Mouse (Mus musculus) MEL (cell line): ENCODE data around the gene Hp. TPM values are rescaled to one million over a fixed set of nuclear protein-coding genes. Genes with fewer than 3 reads are reported as not detected.

ENCODE experiments used
- DNase-seq: peaks from one replicate; pipeline ENCODE4 v3.0.0; 2011; ENCODE audit warnings: low read depth, low spot score
- H3K27ac ChIP-seq: 2 replicates; pipeline ENCODE4 v1.5.1; 2012; ENCODE audit warnings: low read depth, mild to moderate bottlenecking, control low read depth, low read length, moderate library complexity; ENCODE audit not compliant: control insufficient read depth
- H3K27me3 ChIP-seq, 2 experiments: fragments of 150-350 bp in 1 of 2; sonication (generic) in 1 of 2; 2 replicates each; pipeline ENCODE4 v1.6.1; 2012; ENCODE audit warnings: low read length in 2 of 2, mild to moderate bottlenecking in 2 of 2, improper control_type of control experiment in 1 of 2, moderate library complexity in 1 of 2; ENCODE audit not compliant: insufficient read depth in 2 of 2, control insufficient read depth in 1 of 2
- H3K36me3 ChIP-seq, 2 experiments: 2 replicates each; pipeline ENCODE4 v1.6.1; 2012 to 2014; ENCODE audit warnings: low read length in 2 of 2, improper control_type of control experiment in 1 of 2, inconsistent platforms in 1 of 2, mild to moderate bottlenecking in 1 of 2; ENCODE audit not compliant: insufficient read depth in 2 of 2, control insufficient read depth in 1 of 2
- H3K4me1 ChIP-seq, 2 experiments: fragments of 150-350 bp in 1 of 2; sonication (generic) in 1 of 2; 2 replicates each; pipeline ENCODE4 v1.6.1; 2012; ENCODE audit warnings: low read length in 2 of 2, improper control_type of control experiment in 1 of 2, mild to moderate bottlenecking in 1 of 2; ENCODE audit not compliant: insufficient read depth in 2 of 2, control insufficient read depth in 1 of 2
- H3K4me3 ChIP-seq, 2 experiments: fragments of 150-350 bp in 1 of 2; sonication (generic) in 1 of 2; 2 replicates each; pipeline ENCODE4 v1.5.1; 2012; ENCODE audit warnings: low read depth in 2 of 2, low read length in 2 of 2, mild to moderate bottlenecking in 2 of 2, moderate library complexity in 2 of 2, control low read depth in 1 of 2, improper control_type of control experiment in 1 of 2; ENCODE audit not compliant: control insufficient read depth in 1 of 2, insufficient read depth in 1 of 2
- H3K79me2 ChIP-seq: 2 replicates; pipeline ENCODE4 v1.6.1; 2012; ENCODE audit warnings: mild to moderate bottlenecking, low read length, moderate library complexity; ENCODE audit not compliant: control insufficient read depth, poor library complexity, insufficient read depth
- H3K9ac ChIP-seq: 2 replicates; pipeline ENCODE4 v1.6.1; 2012; ENCODE audit warnings: low read depth, mild to moderate bottlenecking, control low read depth, low read length, moderate library complexity; ENCODE audit not compliant: control insufficient read depth, poor library complexity, severe bottlenecking
- H3K9me3 ChIP-seq: fragments of 150-350 bp; sonication (generic); replicated peaks from 2 replicates; pipeline ENCODE4 v1.6.1; 2012; ENCODE audit warnings: mild to moderate bottlenecking, low read length, improper control_type of control experiment, moderate library complexity; ENCODE audit not compliant: insufficient read depth
- BHLHE40 ChIP-seq: IDR thresholded peaks from 2 replicates; pipeline ENCODE4 v1.6.1; 2012; ENCODE audit warnings: low read depth, mild to moderate bottlenecking, inconsistent platforms, low read length, improper control_type of control experiment, borderline replicate concordance
- CHD1 ChIP-seq: IDR thresholded peaks from 2 replicates; pipeline ENCODE4 v1.6.1; 2012; ENCODE audit warnings: low read depth, mild to moderate bottlenecking, inconsistent platforms, low read length, improper control_type of control experiment
- CTCF ChIP-seq, 3 experiments: IDR thresholded peaks in 2 of 3; conservative IDR thresholded peaks in 1 of 3; 2 replicates each; pipeline ENCODE4 v1.5.1; 2011 to 2012; ENCODE audit warnings: low read length in 3 of 3, low read depth in 2 of 3, mild to moderate bottlenecking in 2 of 3, improper control_type of control experiment in 1 of 3, inconsistent platforms in 1 of 3, mixed read lengths in 1 of 3, moderate library complexity in 1 of 3; ENCODE audit not compliant: control insufficient read depth in 1 of 3, insufficient read depth in 1 of 3, poor library complexity in 1 of 3, severe bottlenecking in 1 of 3
- E2F4 ChIP-seq: IDR thresholded peaks from 2 replicates; pipeline ENCODE4 v1.6.1; 2011; ENCODE audit warnings: low read depth, low read length, improper control_type of control experiment, borderline replicate concordance
- ELF1 ChIP-seq: IDR thresholded peaks from 2 replicates; pipeline ENCODE4 v1.6.1; 2014; ENCODE audit warnings: low read depth, mild to moderate bottlenecking, inconsistent platforms, low read length, improper control_type of control experiment, moderate library complexity
- EP300 ChIP-seq, 2 experiments: IDR thresholded peaks; 2 replicates each; pipeline ENCODE4 v1.6.1; 2011; ENCODE audit warnings: improper control_type of control experiment in 2 of 2, low read length in 2 of 2, low read depth in 1 of 2, mild to moderate bottlenecking in 1 of 2
- GABPA ChIP-seq: IDR thresholded peaks from 2 replicates; pipeline ENCODE4 v1.6.1; 2012; ENCODE audit warnings: low read depth, mild to moderate bottlenecking, inconsistent platforms, low read length, improper control_type of control experiment, moderate library complexity
- GATA1 ChIP-seq: IDR thresholded peaks from 2 replicates; pipeline ENCODE4 v1.6.1; 2011; ENCODE audit warnings: low read depth, low read length, improper control_type of control experiment
- HCFC1 ChIP-seq: IDR thresholded peaks from 2 replicates; pipeline ENCODE4 v1.6.1; 2012; ENCODE audit warnings: low read depth, mild to moderate bottlenecking, inconsistent platforms, low read length, improper control_type of control experiment, moderate library complexity
- JUND ChIP-seq: IDR thresholded peaks from 2 replicates; pipeline ENCODE4 v1.6.1; 2011; ENCODE audit warnings: low read depth, mild to moderate bottlenecking, improper control_type of control experiment, low read length
- KAT2A ChIP-seq: conservative IDR thresholded peaks from 2 replicates; pipeline ENCODE4 v1.6.1; 2012; ENCODE audit warnings: low read depth, low read length, improper control_type of control experiment, inconsistent platforms
- MAFK ChIP-seq: IDR thresholded peaks from 2 replicates; pipeline ENCODE4 v1.6.1; 2011; ENCODE audit warnings: low read depth, mild to moderate bottlenecking, low read length, improper control_type of control experiment, borderline replicate concordance
- MAX ChIP-seq: IDR thresholded peaks from 2 replicates; pipeline ENCODE4 v1.6.1; 2011; ENCODE audit warnings: low read length, improper control_type of control experiment
- MAZ ChIP-seq: IDR thresholded peaks from 2 replicates; pipeline ENCODE4 v1.6.1; 2012; ENCODE audit warnings: low read depth, mild to moderate bottlenecking, inconsistent platforms, low read length, improper control_type of control experiment
- MEF2A ChIP-seq: IDR thresholded peaks from 2 replicates; pipeline ENCODE4 v1.6.1; 2014; ENCODE audit warnings: low read depth, mild to moderate bottlenecking, inconsistent platforms, low read length, improper control_type of control experiment; ENCODE audit not compliant: poor library complexity, insufficient replicate concordance, severe bottlenecking; ENCODE audit errors: extremely low read depth
- MXI1 ChIP-seq: IDR thresholded peaks from 2 replicates; pipeline ENCODE4 v1.6.1; 2011; ENCODE audit warnings: mild to moderate bottlenecking, low read depth, low read length, improper control_type of control experiment
- MYB ChIP-seq: IDR thresholded peaks from 2 replicates; pipeline ENCODE4 v1.6.1; 2011; ENCODE audit warnings: mild to moderate bottlenecking, low read depth, low read length, improper control_type of control experiment
- MYC ChIP-seq: IDR thresholded peaks from 2 replicates; pipeline ENCODE4 v1.6.1; 2011; ENCODE audit warnings: low read depth, mild to moderate bottlenecking, low read length, improper control_type of control experiment, moderate library complexity
- NELFE ChIP-seq: IDR thresholded peaks from 2 replicates; pipeline ENCODE4 v1.6.1; 2011; ENCODE audit warnings: low read depth, low read length, improper control_type of control experiment
- NRF1 ChIP-seq: IDR thresholded peaks from 2 replicates; pipeline ENCODE4 v1.6.1; 2014; ENCODE audit warnings: low read depth, mild to moderate bottlenecking, inconsistent platforms, low read length, improper control_type of control experiment, moderate library complexity; ENCODE audit not compliant: poor library complexity, insufficient read depth, severe bottlenecking
- POLR2A ChIP-seq, 2 experiments: IDR thresholded peaks; 2 replicates each; pipeline ENCODE4 v1.6.1; 2011 to 2012; ENCODE audit warnings: low read length in 2 of 2, mild to moderate bottlenecking in 2 of 2, control low read depth in 1 of 2, improper control_type of control experiment in 1 of 2, low read depth in 1 of 2, moderate library complexity in 1 of 2; ENCODE audit not compliant: control insufficient read depth in 1 of 2, insufficient read depth in 1 of 2, poor library complexity in 1 of 2
- POLR2AphosphoS2 ChIP-seq: IDR thresholded peaks from 2 replicates; pipeline ENCODE4 v1.6.1; 2011; ENCODE audit warnings: low read length, improper control_type of control experiment
- POLR2AphosphoS5 ChIP-seq: IDR thresholded peaks from 2 replicates; pipeline ENCODE4 v1.6.1; 2012; ENCODE audit warnings: low read depth, borderline replicate concordance, mild to moderate bottlenecking, inconsistent platforms, low read length, moderate library complexity, mixed read lengths
- RAD21 ChIP-seq: IDR thresholded peaks from 2 replicates; pipeline ENCODE4 v1.6.1; 2011; ENCODE audit warnings: mild to moderate bottlenecking, low read depth, low read length, improper control_type of control experiment
- RCOR1 ChIP-seq: IDR thresholded peaks from 2 replicates; pipeline ENCODE4 v1.6.1; 2012; ENCODE audit warnings: low read depth, mild to moderate bottlenecking, inconsistent platforms, low read length, improper control_type of control experiment
- SIN3A ChIP-seq: IDR thresholded peaks from 2 replicates; pipeline ENCODE4 v1.6.1; 2012; ENCODE audit warnings: low read length, improper control_type of control experiment, inconsistent platforms
- TAL1 ChIP-seq: IDR thresholded peaks from 2 replicates; pipeline ENCODE4 v1.6.1; 2012; ENCODE audit warnings: mild to moderate bottlenecking, inconsistent platforms, low read length, moderate library complexity, mixed read lengths
- TBP ChIP-seq: IDR thresholded peaks from 2 replicates; pipeline ENCODE4 v1.8.0; 2011; ENCODE audit warnings: low read depth, low read length, improper control_type of control experiment
- TCF12 ChIP-seq: IDR thresholded peaks from 2 replicates; pipeline ENCODE4 v1.6.1; 2014; ENCODE audit warnings: low read depth, mild to moderate bottlenecking, inconsistent platforms, low read length, improper control_type of control experiment, moderate library complexity
- UBTF ChIP-seq: IDR thresholded peaks from 2 replicates; pipeline ENCODE4 v1.6.1; 2012; ENCODE audit warnings: low read depth, mild to moderate bottlenecking, inconsistent platforms, low read length, improper control_type of control experiment, moderate library complexity, borderline replicate concordance; ENCODE audit not compliant: insufficient read depth
- ZC3H11A ChIP-seq: IDR thresholded peaks from 2 replicates; pipeline ENCODE4 v1.6.1; 2012; ENCODE audit warnings: low read depth, mild to moderate bottlenecking, inconsistent platforms, low read length, improper control_type of control experiment
- ZKSCAN1 ChIP-seq: IDR thresholded peaks from 2 replicates; pipeline ENCODE4 v1.6.1; 2012; ENCODE audit warnings: low read depth, mild to moderate bottlenecking, inconsistent platforms, low read length, improper control_type of control experiment, moderate library complexity
- ZMIZ1 ChIP-seq: IDR thresholded peaks from 2 replicates; pipeline ENCODE4 v1.6.1; 2012; ENCODE audit warnings: low read depth, mild to moderate bottlenecking, inconsistent platforms, low read length, improper control_type of control experiment, moderate library complexity
- ZNF384 ChIP-seq: IDR thresholded peaks from 2 replicates; pipeline ENCODE4 v1.6.1; 2012; ENCODE audit warnings: low read depth, mild to moderate bottlenecking, inconsistent platforms, low read length, improper control_type of control experiment
- polyA plus RNA-seq, 2 experiments: library from polyadenylated mRNA; stranded (reverse) in 1 of 2; unstranded in 1 of 2; fragments of >175 nt in 1 of 2; fragments of >200 nt in 1 of 2; gene quantifications; 2 replicates each; pipeline versions ENCODE4 v1.2.1 to v1.2.4; 2012; ENCODE audit warnings: low replicate concordance in 2 of 2, low read depth in 1 of 2; ENCODE audit not compliant: insufficient read length in 2 of 2, insufficient read depth in 1 of 2, missing spikeins in 1 of 2
- total RNA-seq: library from RNA; depleted of rRNA; stranded (reverse); fragments of 300-350 nt; gene quantifications from 2 replicates; pipeline ENCODE4 v1.2.3, GENCODE M21; 2012

Gene Hp
- total and polyA plus RNA-seq, 3 experiments: 0.08 to 0.19 TPM; not detected in 1

DNA sequence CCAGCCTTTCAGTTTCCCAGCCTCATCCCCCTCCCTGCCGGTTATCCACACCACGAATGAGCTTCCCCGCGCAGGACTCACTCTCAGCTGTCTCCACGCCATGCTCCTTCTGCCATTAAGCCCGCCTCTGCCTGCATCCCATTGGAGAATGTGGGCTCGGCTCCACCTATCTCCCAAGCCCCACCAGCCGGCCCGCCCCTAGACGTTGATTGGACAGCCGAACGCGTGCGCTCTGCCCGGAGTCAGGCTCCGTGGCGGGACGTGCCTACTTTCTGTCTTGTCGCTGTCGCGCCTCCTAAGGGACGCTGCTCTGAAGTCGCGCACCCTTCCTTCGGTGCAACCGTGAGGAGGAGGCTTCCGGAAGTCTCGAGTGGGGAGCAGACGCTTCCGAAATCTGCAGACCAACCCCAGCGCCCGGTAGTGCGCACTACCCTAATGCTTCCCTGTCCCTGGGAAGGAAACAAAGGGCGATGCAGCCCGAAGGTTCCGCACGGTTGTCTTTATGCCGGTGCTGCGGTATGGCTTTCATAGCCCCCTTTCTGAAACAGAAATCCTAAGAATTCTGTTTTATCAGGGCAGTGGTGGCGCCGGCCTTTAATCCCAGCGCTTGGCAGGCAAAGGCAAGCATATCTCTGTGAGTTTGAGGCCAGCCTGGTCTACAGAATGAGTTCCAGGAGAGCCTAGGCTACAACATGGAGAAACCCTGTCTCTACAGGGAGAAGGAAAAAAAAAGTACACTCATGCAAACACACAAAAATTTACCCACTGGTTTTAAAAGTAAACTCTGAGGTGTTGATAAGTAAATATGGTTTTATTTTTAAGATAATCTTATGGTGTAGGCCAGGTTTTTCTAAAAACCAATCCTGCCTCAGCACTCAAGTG is 29.5 kb upstream of the Hp start, which contains the start of gene Dhodh:
Gene Dhodh, minus strand, starts transcription at position 403 of the 882 bp plus-strand sequence.
- peak within 1 kb of the TSS; percentile 68 to 93 for H3K4me3 ChIP-seq
- peak within 1 kb of the TSS; percentile 98 for H3K27ac ChIP-seq
- H3K79me2 ChIP-seq: peaks cover 6% of the 10 kb centered on the region
- peak within 1 kb of the TSS; percentile 90 for H3K9ac ChIP-seq
- peak; percentile 98 for DNase-seq
- H3K9me3 ChIP-seq: no peaks in the 10 kb centered on the region
- peaks cover 0 to 15% of the 10 kb centered on the region in 2 experiments; a peak in 2 of 4 replicates for H3K36me3 ChIP-seq
- TF ChIP-seq POLR2A (IDR thresholded peaks at IDR 0.05; ENCODE audit: control insufficient read depth in 1 of 2, insufficient read depth in 1 of 2, low read depth in 1 of 2, low read length in 2 of 2, poor library complexity in 1 of 2): peak; percentile 79 to 90
- no peak for TF ChIP-seq GABPA
- TF ChIP-seq SIN3A: peak; percentile 81
- TF ChIP-seq ZNF384: peak; percentile 52; the same call in 1 of the 2 replicates
- TF ChIP-seq POLR2AphosphoS2: peak; percentile 91
- TF ChIP-seq EP300 (IDR thresholded peaks at IDR 0.05; ENCODE audit: low read depth in 1 of 2, low read length in 2 of 2): 0 out of 4 replicates have a peak, but pooled peaks of 1 of the 2 experiments have one; percentile 13
- TF ChIP-seq MEF2A: no peak
- no peak for TF ChIP-seq POLR2AphosphoS5
- TF ChIP-seq CHD1: no peak
- peak; percentile 86 for TF ChIP-seq NELFE
- TF ChIP-seq TAL1: no peak
- no peak for TF ChIP-seq MAFK
- TF ChIP-seq MXI1: peak; percentile 66
- no peak for TF ChIP-seq E2F4
- TF ChIP-seq ZC3H11A: no peak
- peak; percentile 50; the same call in 1 of the 2 replicates for TF ChIP-seq KAT2A
- peak; percentile 83 for TF ChIP-seq NRF1
- TF ChIP-seq ELF1: peak; percentile 72
- peak; percentile 19; the same call in 1 of the 2 replicates for TF ChIP-seq GATA1
- TF ChIP-seq HCFC1: peak; percentile 88
- 0 out of 2 replicates have a peak, but pooled peaks have one; percentile 3 for TF ChIP-seq BHLHE40
- peak; percentile 72 for TF ChIP-seq TCF12
- TF ChIP-seq MYB: no peak
- TF ChIP-seq RCOR1: 0 out of 2 replicates have a peak, but pooled peaks have one; percentile 9
- TF ChIP-seq CTCF (IDR thresholded peaks at IDR 0.05 in 2 of 3, conservative IDR thresholded peaks at IDR 0.05 in 1 of 3; ENCODE audit: control insufficient read depth in 1 of 3, insufficient read depth in 1 of 3, low read depth in 2 of 3, low read length in 3 of 3, poor library complexity in 1 of 3, severe bottlenecking in 1 of 3): no peak
- TF ChIP-seq MAX: 0 out of 2 replicates have a peak, but pooled peaks have one; percentile 9
- TF ChIP-seq TBP: peak; percentile 77; the same call in 1 of the 2 replicates
- no peak for TF ChIP-seq ZKSCAN1
- TF ChIP-seq RAD21: no peak
- no peak for TF ChIP-seq JUND
- TF ChIP-seq UBTF: no peak
- TF ChIP-seq MYC: 0 out of 2 replicates have a peak, but pooled peaks have one; percentile 19
- TF ChIP-seq ZMIZ1: peak; percentile 39; the same call in 1 of the 2 replicates
- TF ChIP-seq MAZ: 0 out of 2 replicates have a peak, but pooled peaks have one; percentile 51
- no peaks in the 10 kb centered on the region for H3K27me3 ChIP-seq
- peaks cover 4 to 9% of the 10 kb centered on the region in 2 experiments for H3K4me1 ChIP-seq
